Mouse (Mus musculus) layer of hippocampus, adult 6 months (tissue): ENCODE results near the gene N4bp1. TPM values are rescaled to one million over a fixed set of nuclear protein-coding genes. Genes with fewer than 3 reads are reported as not detected.

Source experiments
- long read RNA-seq, 2 experiments: library from polyadenylated mRNA; unstranded; transcript quantifications; one replicate each; pipeline ENCODE4 v2.0.0; 2019 to 2020
- polyA plus RNA-seq: library from polyadenylated mRNA; unstranded; fragments of <200 nt; fragmentation: Nextera tagmentation; gene quantifications from 2 replicates; pipeline ENCODE4 v1.2.3, GENCODE M21; 2021

The N4bp1 gene
- polyA plus RNA-seq, result 4.9 TPM in 2 replicates
- long read RNA-seq, experiment 1, full-length matches to known transcripts, result 2 of 22 reads
- long read RNA-seq, experiment 1, partial matches to known transcripts, result 17 of 22 reads
- long read RNA-seq, experiment 1, other reads (novel, unspliced or antisense), result 3 of 22 reads
- long read RNA-seq, experiment 2, full-length matches to known transcripts, result 27 of 40 reads
- long read RNA-seq, experiment 2, partial matches to known transcripts, result 5 of 40 reads
- long read RNA-seq, experiment 2, other reads (novel, unspliced or antisense), result 8 of 40 reads

GRCm38 (mm10) chr8:86884489-86885463, at the start of gene N4bp1:
N4bp1 (minus strand) TSS chr8:86885258.

Other genes starting within 250 kb of the N4bp1 start
- 0.33 and 0.64 TPM in 2 replicates for gene Gm10638, start 139.6 kb downstream of the N4bp1 start, polyA plus RNA-seq
- 3.5 and 5.5 TPM in 2 replicates for gene Siah1a, start 139.3 kb downstream of the N4bp1 start, polyA plus RNA-seq